Mouse (Mus musculus) adrenal gland, postnatal 36 days (tissue): Measurements from ENCODE around the gene Calm1. TPM values are rescaled to one million over a fixed set of nuclear protein-coding genes. Genes with fewer than 3 reads are reported as not detected.

ENCODE experiments used
- DNase-seq, 2 experiments: peaks; one replicate each; pipeline ENCODE4 v3.0.0; 2021; ENCODE audit warnings: mixed read lengths in 1 of 2
- total RNA-seq, 2 experiments: library from RNA; stranded (reverse); gene quantifications; 2 replicates each; pipeline ENCODE4 v1.2.3; 2021

The Calm1 gene
- total RNA-seq, 2 experiments from 2014 or later, result 361 to 418 TPM

GRCm38 (mm10) chr12:100223531-100223930, 24.3 kb downstream of the Calm1 start:
- DNase-seq, result peak; percentile 18 to 22

GRCm38 (mm10) chr12:100225196-100225595, 26.0 kb downstream of the Calm1 start:
- no peak for DNase-seq

- DNase-seq, result no peak
Observed at GRCm38 (mm10) chr12:100226073-100226472, 26.8 kb downstream of the Calm1 start.

GRCm38 (mm10) chr12:100226621-100227020, 27.4 kb downstream of the Calm1 start:
- DNase-seq, result no peak

GRCm38 (mm10) chr12:100228041-100228725, 28.9 kb downstream of the Calm1 start:
- no peak for DNase-seq

- DNase-seq, result no peak
Observed at GRCm38 (mm10) chr12:100234201-100234600, 35.0 kb downstream of the Calm1 start.

- DNase-seq, result no peak
Observed at GRCm38 (mm10) chr12:100234919-100235318, 35.7 kb downstream of the Calm1 start.

GRCm38 (mm10) chr12:100235423-100235822, 36.2 kb downstream of the Calm1 start:
- DNase-seq, result no peak

- DNase-seq, result no peak
Observed at GRCm38 (mm10) chr12:100239404-100239803, 40.2 kb downstream of the Calm1 start.

GRCm38 (mm10) chr12:100239807-100240206, 40.6 kb downstream of the Calm1 start:
- no peak for DNase-seq

GRCm38 (mm10) chr12:100241911-100242796, 42.9 kb downstream of the Calm1 start:
- peak; percentile 34 to 36 for DNase-seq

GRCm38 (mm10) chr12:100244580-100244979, 45.3 kb downstream of the Calm1 start:
- DNase-seq, result no peak

GRCm38 (mm10) chr12:100249170-100249569, 49.9 kb downstream of the Calm1 start:
- no peak for DNase-seq

- no peak for DNase-seq
Observed at GRCm38 (mm10) chr12:100254471-100254870, 55.2 kb downstream of the Calm1 start.

- no peak for DNase-seq
Observed at GRCm38 (mm10) chr12:100255441-100255949, 56.3 kb downstream of the Calm1 start.

- DNase-seq, result no peak
Observed at GRCm38 (mm10) chr12:100257779-100258178, 58.5 kb downstream of the Calm1 start.

Other genes starting within 250 kb of the Calm1 start
- 1 to 10 TPM in 1 of 2 experiments, under 1 TPM in 1; 0.46 to 1.3 TPM for gene Kcnk13, start 234.9 kb upstream of the Calm1 start, total RNA-seq
- gene Psmc1, start 89.3 kb upstream of the Calm1 start, total RNA-seq, result 100 to 1,000 TPM; 212 to 241 TPM
- gene Nrde2, start 39.8 kb upstream of the Calm1 start, total RNA-seq, result 10 to 100 TPM; 11.6 to 20.2 TPM